Mouse (Mus musculus) liver, adult (tissue): ENCODE measurements around the gene Gprc5d.
A peak's percentile ranks its signal among the peaks of the same experiment; 100 is the strongest.

Experiments
- GATA4 ChIP-seq: IDR thresholded peaks from 2 replicates; pipeline ENCODE4 v1.6.1; 2014; ENCODE audit warnings: mild to moderate bottlenecking, low read length; ENCODE audit not compliant: insufficient replicate concordance

Gene Gprc5d

GRCm38 (mm10) chr6:135118183-135118582 is at the start of gene Gprc5d:
Gene Gprc5d (minus strand): TSS chr6:135118283.
- no peak for TF ChIP-seq GATA4

- TF ChIP-seq GATA4: no peak
Observed at GRCm38 (mm10) chr6:135166712-135167111, 48.6 kb upstream of the Gprc5d start.

- no peak for TF ChIP-seq GATA4
Observed at GRCm38 (mm10) chr6:135166262-135166661, 48.2 kb upstream of the Gprc5d start.

- no peak for TF ChIP-seq GATA4
Observed at GRCm38 (mm10) chr6:135165706-135166105, 47.6 kb upstream of the Gprc5d start.

GRCm38 (mm10) chr6:135165191-135165590 is 47.1 kb upstream of the Gprc5d start:
- TF ChIP-seq GATA4: no peak

GRCm38 (mm10) chr6:135162861-135163260 is 44.8 kb upstream of the Gprc5d start:
- TF ChIP-seq GATA4: peak; percentile 74; the same call in 1 of the 2 replicates

- TF ChIP-seq GATA4: no peak
Observed at GRCm38 (mm10) chr6:135162311-135162710, 44.2 kb upstream of the Gprc5d start.

GRCm38 (mm10) chr6:135161356-135161755 is 43.3 kb upstream of the Gprc5d start:
- TF ChIP-seq GATA4: no peak

GRCm38 (mm10) chr6:135158509-135158908 is 40.4 kb upstream of the Gprc5d start:
- TF ChIP-seq GATA4: no peak

- no peak for TF ChIP-seq GATA4
Observed at GRCm38 (mm10) chr6:135157496-135157895, 39.4 kb upstream of the Gprc5d start.

- TF ChIP-seq GATA4: no peak
Observed at GRCm38 (mm10) chr6:135156597-135156996, 38.5 kb upstream of the Gprc5d start.

GRCm38 (mm10) chr6:135153719-135154118 is 35.6 kb upstream of the Gprc5d start:
- no peak for TF ChIP-seq GATA4

- no peak for TF ChIP-seq GATA4
Observed at GRCm38 (mm10) chr6:135150311-135150710, 32.2 kb upstream of the Gprc5d start.

GRCm38 (mm10) chr6:135149722-135150121 is 31.6 kb upstream of the Gprc5d start:
- no peak for TF ChIP-seq GATA4

GRCm38 (mm10) chr6:135149175-135149574 is 31.1 kb upstream of the Gprc5d start:
- TF ChIP-seq GATA4: no peak

GRCm38 (mm10) chr6:135148506-135148905 is 30.4 kb upstream of the Gprc5d start:
- TF ChIP-seq GATA4: no peak

- no peak for TF ChIP-seq GATA4
Observed at GRCm38 (mm10) chr6:135145976-135146375, 27.9 kb upstream of the Gprc5d start.

GRCm38 (mm10) chr6:135144516-135144915 is 26.4 kb upstream of the Gprc5d start:
- TF ChIP-seq GATA4: no peak
